Mouse (Mus musculus) intestine, postnatal 0 days (tissue): ENCODE results near the gene Gsg1l. TPM values are rescaled to one million over a fixed set of nuclear protein-coding genes. Genes with fewer than 3 reads are reported as not detected.

Experiments
- ATAC-seq: fragments of 200-750 bp; cut with Nextera tagmentation; 2 replicates; pipeline ENCODE4 v1.8.0; 2017; ENCODE audit warnings: mild to moderate bottlenecking, moderate TSS enrichment, moderate library complexity
- H3K27ac ChIP-seq: fragments of 300-500 bp; sonication (generic); 2 replicates; pipeline ENCODE4 v1.5.1; 2014; ENCODE audit warnings: mild to moderate bottlenecking, low read depth, low read length, moderate library complexity
- H3K27me3 ChIP-seq: fragments of 300-500 bp; sonication (generic); replicated peaks from 2 replicates; pipeline ENCODE4 v1.6.1; 2014; ENCODE audit warnings: low read length, mixed read lengths; ENCODE audit not compliant: control insufficient read depth, insufficient read depth
- H3K36me3 ChIP-seq: fragments of 300-500 bp; sonication (generic); 2 replicates; pipeline ENCODE4 v1.6.1; 2014; ENCODE audit warnings: mild to moderate bottlenecking, moderate library complexity; ENCODE audit not compliant: control insufficient read depth, insufficient read depth
- H3K4me1 ChIP-seq: fragments of 300-500 bp; sonication (generic); replicated peaks from 2 replicates; pipeline ENCODE4 v1.6.1; 2014; ENCODE audit warnings: antibody characterized with exemption, low read length, mixed read lengths; ENCODE audit not compliant: control insufficient read depth, insufficient read depth
- H3K4me2 ChIP-seq: fragments of 300-500 bp; sonication (generic); replicated peaks from 2 replicates; pipeline ENCODE4 v1.6.1; 2014; ENCODE audit warnings: low read depth, mild to moderate bottlenecking, moderate library complexity
- H3K4me3 ChIP-seq: fragments of 300-500 bp; sonication (generic); 2 replicates; pipeline ENCODE4 v1.5.1; 2014; ENCODE audit warnings: low read depth, low read length
- H3K9ac ChIP-seq: fragments of 300-500 bp; sonication (generic); 2 replicates; pipeline ENCODE4 v1.6.1; 2014; ENCODE audit warnings: mild to moderate bottlenecking, low read depth, low read length
- H3K9me3 ChIP-seq: fragments of 300-500 bp; sonication (generic); 2 replicates; pipeline ENCODE4 v1.6.1; 2016; ENCODE audit warnings: mixed run types; ENCODE audit not compliant: control insufficient read depth
- CTCF ChIP-seq: sonication (generic); IDR thresholded peaks from 2 replicates; pipeline ENCODE4 v1.5.1; 2016; ENCODE audit warnings: low read depth, mild to moderate bottlenecking, control low read depth, antibody characterized with exemption, moderate library complexity
- WGBS: fragments of 180-500 bp; shearing (Covaris S2); extraction: QIAGEN DNeasy Blood & Tissue Kit; methylation state at CpG from one replicate; pipeline ENCODE4 v1.1.7; 2014; 5-methylcytosine and 5-hydroxymethylcytosine counted together
- polyA plus RNA-seq: library from polyadenylated mRNA; unstranded; fragments of >200 nt; fragmentation: Nextera tagmentation; extraction: Ambion mirVana; gene quantifications from 2 replicates; pipeline ENCODE4 v1.2.1, GENCODE M21; 2015

The Gsg1l gene
- polyA plus RNA-seq, 1 experiment from 2014 or later: 0.52 TPM

DNA sequence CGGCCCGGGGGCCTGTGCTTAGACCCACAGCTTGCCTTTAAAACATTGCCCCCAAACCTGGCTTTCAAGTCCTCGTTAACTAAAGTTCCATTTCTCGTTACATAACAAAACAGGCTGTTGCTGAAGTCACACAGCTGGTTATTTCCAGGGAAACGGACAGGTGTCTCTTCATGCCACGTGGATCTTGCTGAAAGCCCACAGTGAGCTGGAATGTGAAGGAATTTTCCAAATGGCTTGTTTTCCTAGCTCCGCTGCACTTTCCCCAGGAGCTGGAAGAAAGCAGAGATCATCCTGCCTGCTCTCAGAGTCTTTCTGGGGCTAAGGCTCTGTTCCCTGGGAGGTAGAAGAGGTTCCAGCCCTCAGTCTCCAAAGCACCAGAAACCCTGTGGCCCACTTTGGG lies 130.3 kb downstream of the Gsg1l start:
- TF ChIP-seq CTCF: no peak
- no peaks in the 10 kb centered on the region for H3K27me3 ChIP-seq
- H3K4me2 ChIP-seq: no peak overlapping the region
- no peaks in the 10 kb centered on the region for H3K9me3 ChIP-seq
- no peak for ATAC-seq
- no peak overlapping the region for H3K4me3 ChIP-seq
- WGBS: 84% methylated on average over 7 of the region's 7 CpGs
- no peak overlapping the region for H3K9ac ChIP-seq
- H3K36me3 ChIP-seq: no peaks in the 10 kb centered on the region
- H3K4me1 ChIP-seq: no peaks in the 10 kb centered on the region
- no peak overlapping the region for H3K27ac ChIP-seq

GRCm38 (mm10) chr7:125948973-125949372 lies 133.2 kb downstream of the Gsg1l start:
- no peak for TF ChIP-seq CTCF
- no peak overlapping the region for H3K27ac ChIP-seq
- no peaks in the 10 kb centered on the region for H3K9me3 ChIP-seq
- H3K9ac ChIP-seq: no peak overlapping the region
- ATAC-seq: no peak
- WGBS: 75% methylated on average over 4 of the region's 4 CpGs
- H3K27me3 ChIP-seq: no peaks in the 10 kb centered on the region
- no peaks in the 10 kb centered on the region for H3K4me1 ChIP-seq
- no peak overlapping the region for H3K4me2 ChIP-seq
- no peak overlapping the region for H3K4me3 ChIP-seq
- H3K36me3 ChIP-seq: no peaks in the 10 kb centered on the region

DNA sequence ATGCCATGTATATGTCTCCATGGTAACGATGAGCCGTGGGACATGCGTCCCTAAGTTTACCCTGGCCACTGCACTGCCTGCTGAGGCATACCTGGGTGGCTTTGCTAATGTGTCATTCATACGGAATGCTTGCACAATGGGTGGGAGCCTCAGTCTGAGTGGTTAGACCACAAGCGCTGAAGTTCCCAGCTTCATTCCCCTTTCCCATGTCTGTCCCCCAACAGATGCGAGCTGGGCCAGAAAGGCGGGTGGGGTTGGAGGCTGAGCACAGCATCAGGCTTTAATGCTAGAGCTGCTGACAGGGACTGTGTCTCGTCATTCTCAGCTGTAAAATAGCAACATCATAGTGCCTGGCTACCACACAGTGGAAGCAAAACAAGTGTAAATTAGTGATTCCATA lies 136.3 kb downstream of the Gsg1l start:
- no peak overlapping the region for H3K9ac ChIP-seq
- H3K4me3 ChIP-seq: no peak overlapping the region
- WGBS: 60% methylated on average over 8 of the region's 8 CpGs
- H3K4me1 ChIP-seq: no peaks in the 10 kb centered on the region
- no peak for TF ChIP-seq CTCF
- no peaks in the 10 kb centered on the region for H3K36me3 ChIP-seq
- no peak overlapping the region for H3K4me2 ChIP-seq
- H3K27ac ChIP-seq: no peak overlapping the region
- no peaks in the 10 kb centered on the region for H3K27me3 ChIP-seq
- no peaks in the 10 kb centered on the region for H3K9me3 ChIP-seq
- no peak for ATAC-seq

- ATAC-seq: no peak
- 80% methylated on average over 5 of the region's 5 CpGs for WGBS
These were observed 137.6 kb downstream of the Gsg1l start for GRCm38 (mm10) chr7:125944631-125945030.

GRCm38 (mm10) chr7:125943511-125943910 lies 138.7 kb downstream of the Gsg1l start:
- H3K27ac ChIP-seq: no peak overlapping the region
- no peak for ATAC-seq
- H3K4me3 ChIP-seq: no peak overlapping the region
- no peak overlapping the region for H3K4me2 ChIP-seq
- no peaks in the 10 kb centered on the region for H3K4me1 ChIP-seq
- no peak overlapping the region for H3K9ac ChIP-seq
- no peaks in the 10 kb centered on the region for H3K36me3 ChIP-seq
- no peaks in the 10 kb centered on the region for H3K9me3 ChIP-seq
- no peak for TF ChIP-seq CTCF
- 95% methylated on average over 4 of the region's 4 CpGs for WGBS
- no peaks in the 10 kb centered on the region for H3K27me3 ChIP-seq

More at GRCm38 (mm10) chr7:125944631-125945030, 137.6 kb downstream of the Gsg1l start:
- Histone ChIP-seq H3K27me3 (no peaks in the 10 kb centered on the region), H3K4me3 (no peak overlapping the region), H3K9me3 (no peaks in the 10 kb centered on the region), H3K36me3 (no peaks in the 10 kb centered on the region), H3K4me2 (no peak overlapping the region), H3K27ac (no peak overlapping the region), H3K9ac (no peak overlapping the region), H3K4me1 (no peaks in the 10 kb centered on the region)
- no peak for TF ChIP-seq CTCF

GRCm38 (mm10) chr7:125942365-125943090 lies 139.7 kb downstream of the Gsg1l start:
- Histone ChIP-seq H3K4me2 (no peak overlapping the region), H3K9me3 (no peaks in the 10 kb centered on the region), H3K4me1 (no peaks in the 10 kb centered on the region), H3K36me3 (no peaks in the 10 kb centered on the region), H3K9ac (no peak overlapping the region), H3K27ac (no peak overlapping the region), H3K27me3 (no peaks in the 10 kb centered on the region), H3K4me3 (no peak overlapping the region)
- WGBS: 76% methylated on average over 6 of the region's 6 CpGs
- ATAC-seq: no peak
- no peak for TF ChIP-seq CTCF

DNA sequence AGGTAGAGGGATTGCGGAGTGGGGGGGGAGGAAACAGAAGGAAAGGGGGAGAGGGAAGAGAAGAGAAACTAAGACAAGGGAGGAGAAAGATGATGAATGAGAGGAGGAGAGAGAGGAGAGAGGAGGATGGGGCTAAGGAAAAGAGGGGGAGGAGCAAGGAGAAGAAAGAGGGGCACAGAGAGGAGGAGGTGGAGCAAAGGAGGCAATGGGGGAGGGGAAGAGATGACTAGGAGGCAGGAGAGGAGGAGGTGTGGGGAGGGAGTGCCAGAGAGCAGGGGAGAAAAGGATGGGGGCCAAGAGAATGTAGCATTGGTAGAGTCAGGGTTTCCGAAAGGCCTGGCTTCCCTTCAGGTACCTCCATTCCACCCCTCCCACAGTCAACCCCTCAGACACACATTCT lies 147.9 kb downstream of the Gsg1l start:
- no peak overlapping the region for H3K4me3 ChIP-seq
- 49% methylated on average over 2 of the region's 2 CpGs for WGBS
- no peak overlapping the region for H3K4me2 ChIP-seq
- H3K4me1 ChIP-seq: no peaks in the 10 kb centered on the region
- H3K27ac ChIP-seq: no peak overlapping the region
- H3K9me3 ChIP-seq: no peaks in the 10 kb centered on the region
- ATAC-seq: no peak
- H3K36me3 ChIP-seq: no peaks in the 10 kb centered on the region
- H3K27me3 ChIP-seq: no peaks in the 10 kb centered on the region
- no peak for TF ChIP-seq CTCF
- H3K9ac ChIP-seq: no peak overlapping the region
